Mouse (Mus musculus) forelimb bud, embryonic 11.5 days (tissue): Measurements from ENCODE around the gene Olfr773.
"Not testable (repeated sequence)": the region's sequence is repeated elsewhere in the genome, so short reads cannot be mapped to it uniquely, and the experiment has no call there.

Experiments
- DNase-seq: peaks from one replicate; pipeline ENCODE4 v3.0.0-alpha.2; 2012; ENCODE audit warnings: low read depth, low spot score

Olfr773 gene

DNA sequence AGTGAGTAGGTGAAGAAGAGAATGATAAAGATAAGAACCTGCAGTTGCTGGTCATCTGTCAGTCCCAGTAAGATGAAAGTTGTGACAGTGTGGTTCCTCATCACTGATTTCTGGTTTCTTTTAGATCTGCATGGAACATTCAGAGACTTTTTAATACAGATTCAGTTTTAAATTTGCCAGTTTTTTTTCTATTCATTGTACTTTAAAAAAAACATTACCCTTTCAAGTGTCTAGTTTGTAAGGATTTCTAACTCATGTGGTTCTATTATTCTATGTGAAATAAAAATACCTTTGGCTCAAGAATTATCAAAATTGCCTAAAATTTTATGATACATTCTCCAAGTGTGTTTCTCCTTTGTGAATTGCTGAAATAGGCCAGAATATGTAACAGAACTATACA is at the start of gene Olfr773:
Olfr773 (minus strand) TSS at position 101 of the 400 bp plus-strand sequence.
- not testable (repeated sequence) for DNase-seq

- DNase-seq = no peak
Measured at GRCm38 (mm10) chr10:129235904-129236303, 48.7 kb upstream of the Olfr773 start, which contains the start of gene Olfr774. Gene Olfr774, plus strand, starts transcription at chr10:129236204.

- no peak for DNase-seq
Measured at GRCm38 (mm10) chr10:129230737-129231136, 43.5 kb upstream of the Olfr773 start.

GRCm38 (mm10) chr10:129177821-129178220 is 9.4 kb downstream of the Olfr773 start, which contains the start of gene Olfr772:
Gene Olfr772, minus strand, starts transcription at chr10:129177921.
- DNase-seq = not testable (repeated sequence)

DNA sequence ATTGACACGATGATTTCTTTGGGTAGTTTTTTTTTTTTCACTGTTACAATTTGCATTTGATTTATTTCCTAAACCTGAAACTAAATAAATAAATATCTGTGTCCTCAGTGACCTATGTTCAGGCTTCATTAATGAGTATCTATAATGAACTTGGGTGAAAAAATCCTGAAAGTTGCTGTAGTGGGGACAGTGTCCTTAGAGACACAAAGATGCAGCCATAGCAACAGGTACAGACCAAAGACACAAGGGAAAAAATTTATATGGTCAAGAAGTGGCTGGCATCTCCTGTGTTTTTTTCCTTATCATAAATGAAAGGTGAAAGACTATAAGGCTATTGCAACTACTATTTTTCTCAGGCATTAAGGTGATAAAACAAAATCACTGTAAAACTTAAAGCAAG is 22.6 kb downstream of the Olfr773 start, which contains the start of gene Olfr771:
Olfr771 (minus strand) TSS at position 101 of the 400 bp plus-strand sequence.
- no peak for DNase-seq

GRCm38 (mm10) chr10:129138898-129139297 is 48.3 kb downstream of the Olfr773 start, which contains the start of gene Olfr770:
Gene Olfr770, minus strand, starts transcription at chr10:129138998.
- no peak for DNase-seq
